Mouse (Mus musculus) mesoderm, embryonic 11.5 days (tissue): ENCODE results near the gene Scyl3.

Source experiments
- DNase-seq: peaks from one replicate; pipeline ENCODE4 v3.0.0-alpha.2; 2012; ENCODE audit warnings: low read depth, low spot score

Scyl3 gene

DNA sequence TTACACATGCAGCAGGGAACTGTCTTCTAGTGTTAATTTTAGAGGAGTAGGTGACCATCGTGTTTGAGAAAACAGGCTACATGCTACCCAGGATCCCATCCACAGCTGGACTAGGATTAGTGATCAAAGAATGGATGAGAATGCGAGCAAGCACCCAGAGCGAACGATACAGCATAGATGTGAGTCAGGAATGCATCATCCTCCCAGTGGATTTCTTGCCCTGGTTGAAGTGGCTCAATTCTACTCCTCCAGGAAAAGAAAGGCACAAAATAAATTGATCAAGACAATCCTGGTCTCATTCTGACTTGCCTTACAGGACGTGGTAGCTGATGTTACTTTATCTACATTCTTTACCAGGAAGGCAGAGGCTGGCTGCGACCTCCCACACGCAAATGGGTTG, at the start of gene Scyl3:
Scyl3 (plus strand) TSS at position 255 of the 400 bp plus-strand sequence.
- DNase-seq: no peak

DNA sequence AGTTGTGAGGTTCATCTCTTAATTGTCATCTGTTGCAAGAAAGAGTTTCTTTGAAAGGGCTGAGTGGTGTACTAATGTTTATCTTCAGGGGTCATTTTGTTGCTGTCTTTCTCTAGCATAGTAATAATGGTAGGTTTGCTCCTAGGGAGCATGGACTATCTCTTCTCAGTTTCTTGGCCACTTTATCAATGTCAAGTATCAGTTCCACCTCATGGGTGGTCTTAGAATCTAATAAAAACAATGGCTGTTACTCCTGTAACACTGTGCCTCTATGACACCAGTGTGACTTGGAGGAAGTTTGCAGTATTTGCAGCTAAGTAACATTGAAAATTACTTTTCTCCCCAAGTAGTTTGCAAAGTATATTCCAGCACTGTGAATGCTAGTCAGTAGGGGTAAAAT, 39.3 kb upstream of the Scyl3 start:
- DNase-seq: no peak

DNA sequence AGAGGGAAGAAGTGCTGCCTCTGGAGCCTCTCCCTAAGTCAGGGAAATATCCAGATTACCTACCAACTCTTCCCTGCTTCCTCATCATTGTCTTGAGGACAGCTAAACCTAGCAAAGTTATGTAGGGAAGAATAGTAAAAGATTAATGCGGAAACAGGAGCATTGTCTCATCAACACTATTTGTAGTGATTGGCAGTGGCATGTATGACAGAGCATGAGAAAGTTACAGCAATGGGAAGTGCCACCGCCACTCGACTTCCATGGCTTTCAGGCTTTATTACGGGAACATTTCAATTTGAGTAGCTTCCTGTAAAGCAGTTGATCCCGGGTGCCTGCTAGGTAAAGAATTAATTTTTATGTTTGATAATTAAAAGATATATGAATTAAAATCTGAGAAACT, 35.6 kb upstream of the Scyl3 start:
- no peak for DNase-seq

DNA sequence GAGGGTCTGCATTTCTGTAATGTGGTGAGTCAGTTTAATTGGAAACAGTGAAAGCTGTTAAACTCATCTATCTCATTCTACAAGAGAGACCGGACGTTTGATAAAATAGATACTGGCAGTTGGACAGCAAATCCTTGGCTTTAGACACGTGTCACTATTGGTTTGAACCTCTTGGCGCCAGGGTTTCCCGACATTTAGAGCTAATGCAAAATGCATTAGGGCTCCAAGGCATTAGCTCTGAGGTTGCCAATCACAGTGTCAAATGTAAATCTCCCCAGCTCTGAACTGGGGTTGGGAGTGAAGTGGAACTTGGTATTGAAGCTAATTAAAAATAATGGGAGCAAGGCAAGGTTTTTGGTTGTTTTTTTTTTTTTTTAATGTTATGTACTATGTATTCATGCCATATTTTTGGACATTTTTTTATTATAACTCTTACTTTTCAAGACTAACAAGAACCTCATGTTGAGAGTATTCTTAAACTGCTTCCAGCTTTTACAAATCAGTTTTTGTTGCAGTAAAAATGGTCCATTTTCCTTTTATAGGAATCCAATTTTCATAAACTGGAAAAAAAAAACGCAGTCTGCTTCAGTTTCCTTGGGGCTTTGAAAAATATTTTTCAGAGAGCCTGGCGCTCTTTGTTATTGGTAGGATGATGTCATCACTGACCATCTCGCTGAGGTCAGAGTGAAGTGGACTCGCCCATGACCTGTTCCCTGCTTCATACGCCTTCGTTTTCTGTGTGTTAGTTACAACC, 34.9 kb upstream of the Scyl3 start:
- DNase-seq: no peak

DNA sequence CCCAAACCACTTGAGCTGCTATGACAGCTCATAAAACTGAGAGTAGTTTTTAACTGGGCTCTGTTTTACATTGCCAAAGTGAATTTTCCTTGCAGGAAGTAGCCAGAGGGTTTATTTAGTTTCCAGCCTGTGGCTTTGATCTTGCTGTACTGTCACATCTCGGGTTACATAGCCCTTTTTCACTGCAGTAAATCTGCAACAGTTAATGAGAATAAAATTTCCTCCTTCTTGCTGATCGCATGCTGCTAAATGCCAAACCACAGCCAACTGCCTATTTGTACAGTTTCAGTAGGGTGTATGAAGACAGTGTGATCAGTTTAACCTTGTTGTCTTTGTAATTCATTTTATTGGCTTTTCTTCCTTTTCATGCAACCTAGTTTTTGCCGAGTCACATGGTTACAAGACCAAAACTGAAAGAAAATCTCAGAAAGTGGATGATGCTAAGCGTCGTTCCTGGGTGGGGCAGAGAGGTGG, 30.6 kb upstream of the Scyl3 start:
- DNase-seq: peak; percentile 52

DNA sequence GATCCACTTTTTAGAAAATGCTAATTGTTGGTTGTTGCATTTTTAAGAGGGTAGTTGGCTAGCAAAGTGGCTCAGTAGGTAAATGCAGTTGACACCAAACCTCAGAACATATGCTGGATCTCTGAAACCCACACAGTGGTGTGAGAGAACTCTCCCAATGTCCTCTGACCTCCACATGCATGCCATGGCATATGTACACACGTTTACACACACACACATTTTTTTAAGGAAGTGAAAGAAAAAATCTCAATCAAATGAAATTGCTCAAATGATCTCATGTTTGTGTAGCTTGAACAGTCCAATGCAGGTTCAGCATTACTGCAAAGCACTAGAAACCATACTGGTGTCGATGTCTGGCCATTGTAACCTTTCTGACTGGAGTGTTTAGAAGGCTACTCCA, 29.3 kb upstream of the Scyl3 start:
- no peak for DNase-seq

DNA sequence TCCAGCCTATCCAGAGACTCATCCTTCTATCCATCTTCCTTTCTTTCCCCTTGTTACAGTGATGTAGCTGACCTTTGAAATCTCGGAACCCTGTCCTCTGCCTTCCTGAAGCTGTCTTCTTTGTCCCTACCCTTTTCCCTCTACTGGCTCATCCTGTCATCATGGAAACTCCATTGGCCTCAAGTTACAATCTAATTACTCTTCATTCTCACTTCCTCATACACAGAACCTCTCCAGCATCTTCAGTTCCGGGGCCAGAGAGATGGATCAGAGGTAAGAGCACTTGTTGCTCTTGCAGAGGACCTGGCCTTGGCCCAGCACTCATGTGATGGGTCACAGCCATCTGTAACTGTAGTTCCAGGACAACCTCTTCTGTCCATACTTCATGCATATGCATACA, 28.7 kb upstream of the Scyl3 start:
- no peak for DNase-seq

DNA sequence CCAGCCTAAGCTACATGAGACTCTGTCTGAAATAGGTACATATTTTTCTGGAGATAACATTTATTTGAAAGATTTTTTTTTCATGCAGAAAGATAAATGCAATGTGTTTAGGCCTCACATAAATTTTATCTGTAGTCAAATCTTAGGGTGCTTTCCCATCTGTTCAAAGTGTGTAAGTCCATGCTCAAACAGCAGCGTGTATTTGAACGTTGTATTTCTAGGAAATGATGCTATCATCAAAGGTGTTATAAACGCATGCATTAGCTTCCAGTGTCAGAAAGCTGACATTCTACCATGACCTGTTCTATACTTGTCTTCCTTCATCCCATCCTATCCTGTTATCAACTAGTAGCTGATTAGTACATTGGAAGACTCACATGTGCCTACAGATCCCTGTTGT, 25.5 kb upstream of the Scyl3 start:
- DNase-seq: no peak

DNA sequence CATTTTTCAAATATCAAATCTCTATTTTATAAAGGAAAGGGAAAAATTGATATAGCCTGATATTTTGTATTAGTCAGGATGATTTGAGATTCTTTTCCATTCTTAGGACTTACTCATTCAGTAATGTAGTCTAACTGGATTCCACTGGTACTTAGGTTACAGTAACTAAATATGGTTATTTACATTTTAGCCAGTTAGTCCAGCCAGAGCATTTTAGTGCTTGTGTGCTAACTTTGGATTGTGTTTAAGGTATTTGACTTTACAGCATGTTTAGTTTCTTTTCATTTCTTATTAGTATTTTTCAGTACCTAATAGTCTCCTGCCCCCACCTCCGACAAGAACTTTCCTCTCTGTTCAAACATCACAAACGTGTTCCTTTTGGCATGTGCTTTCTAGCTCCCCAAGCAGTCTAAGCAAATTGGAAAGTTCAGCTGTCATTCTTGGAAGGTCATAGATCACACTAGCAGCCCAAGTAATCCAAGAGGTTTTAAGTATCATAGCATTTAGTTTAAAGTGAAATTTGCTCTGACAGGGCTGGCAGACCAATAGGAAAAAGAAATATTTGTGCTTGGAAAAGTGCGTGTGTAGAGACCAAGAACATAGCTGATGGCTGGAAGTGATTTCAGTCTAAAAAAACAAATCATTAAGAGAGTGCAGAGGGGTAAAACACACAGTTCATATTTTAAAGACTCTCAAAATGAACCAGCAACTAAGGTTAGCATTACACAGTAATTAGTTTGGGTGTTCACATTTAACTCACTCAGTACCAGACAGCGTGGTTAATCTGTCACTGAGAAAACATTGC, 21.7 kb upstream of the Scyl3 start:
- peak; percentile 15 for DNase-seq

DNA sequence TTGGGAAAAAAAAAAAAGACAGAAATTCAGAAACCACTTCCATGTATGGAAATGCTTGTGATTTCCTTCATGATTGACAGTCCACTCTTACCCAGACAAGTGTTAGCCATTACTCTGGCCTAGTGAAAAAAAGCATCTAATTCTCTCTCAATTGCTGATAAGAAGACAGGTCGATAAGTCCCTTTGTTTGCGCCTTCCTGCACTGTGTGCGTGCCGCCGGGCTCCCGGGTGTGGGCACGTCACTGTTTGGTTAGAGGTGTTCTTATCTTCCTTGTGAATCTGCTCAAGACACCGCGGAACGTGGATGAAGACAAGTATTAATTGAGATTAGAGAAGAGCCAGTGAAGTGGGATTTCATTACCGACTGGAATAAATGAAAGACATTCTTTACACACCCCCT, 20.5 kb upstream of the Scyl3 start:
- DNase-seq: no peak

DNA sequence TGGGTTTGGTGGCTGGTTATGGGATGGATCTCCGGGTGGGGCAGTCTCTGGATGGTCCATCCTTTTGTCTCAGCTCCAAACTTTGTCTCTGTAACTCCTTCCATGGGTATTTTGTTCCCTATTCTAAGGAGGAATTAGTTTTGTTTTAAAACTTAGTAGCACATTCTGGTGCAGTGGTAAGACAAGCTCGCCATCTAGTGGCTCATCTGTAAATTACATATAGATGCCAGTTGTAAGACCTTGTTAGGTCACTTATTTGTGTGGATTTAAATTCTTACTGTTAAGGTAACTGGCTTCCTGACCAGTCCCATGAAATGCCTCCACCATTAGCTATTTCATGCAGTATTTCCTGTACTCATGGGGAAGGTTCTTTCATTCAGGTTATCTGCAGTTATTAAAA, 18.6 kb upstream of the Scyl3 start:
- DNase-seq: peak; percentile 79

DNA sequence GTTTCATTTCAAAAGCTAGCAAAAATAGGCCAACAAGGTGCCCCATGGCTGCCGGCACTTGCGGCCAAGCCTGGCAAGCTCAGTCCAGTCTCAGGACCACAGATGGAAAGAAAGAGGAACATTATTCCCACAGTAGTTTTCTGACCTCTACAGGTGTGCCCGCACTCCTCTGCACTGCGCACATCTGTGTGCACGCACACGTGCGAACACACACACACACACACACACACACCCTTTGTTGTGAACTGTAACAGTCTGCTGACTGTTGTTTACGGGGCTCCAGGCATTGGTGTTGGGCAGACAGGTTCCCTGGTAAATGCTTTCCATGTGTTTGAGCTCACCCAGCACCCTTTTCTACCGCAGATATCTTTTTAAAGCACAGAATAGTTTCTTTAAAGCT, 18.1 kb upstream of the Scyl3 start:
- no peak for DNase-seq

DNA sequence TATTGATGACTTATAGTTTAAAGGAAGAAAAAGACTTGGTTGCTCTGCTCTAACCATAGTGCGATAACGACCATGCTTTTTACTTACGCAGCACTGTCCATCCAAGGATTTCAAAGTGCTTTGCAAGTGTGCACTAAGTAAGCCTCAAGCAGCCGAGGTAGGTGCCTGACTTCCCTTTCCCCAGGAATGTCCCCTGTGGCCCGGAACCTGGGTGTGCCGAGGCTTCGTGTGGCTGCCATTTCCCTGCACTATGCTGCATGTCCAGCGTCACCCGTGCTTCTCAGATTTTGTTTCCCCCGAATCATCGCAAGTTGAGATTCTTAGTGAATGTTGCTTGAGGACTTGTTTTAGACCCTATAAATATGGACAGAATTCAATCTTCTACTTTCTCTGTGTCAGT, 16.9 kb upstream of the Scyl3 start:
- DNase-seq: no peak

DNA sequence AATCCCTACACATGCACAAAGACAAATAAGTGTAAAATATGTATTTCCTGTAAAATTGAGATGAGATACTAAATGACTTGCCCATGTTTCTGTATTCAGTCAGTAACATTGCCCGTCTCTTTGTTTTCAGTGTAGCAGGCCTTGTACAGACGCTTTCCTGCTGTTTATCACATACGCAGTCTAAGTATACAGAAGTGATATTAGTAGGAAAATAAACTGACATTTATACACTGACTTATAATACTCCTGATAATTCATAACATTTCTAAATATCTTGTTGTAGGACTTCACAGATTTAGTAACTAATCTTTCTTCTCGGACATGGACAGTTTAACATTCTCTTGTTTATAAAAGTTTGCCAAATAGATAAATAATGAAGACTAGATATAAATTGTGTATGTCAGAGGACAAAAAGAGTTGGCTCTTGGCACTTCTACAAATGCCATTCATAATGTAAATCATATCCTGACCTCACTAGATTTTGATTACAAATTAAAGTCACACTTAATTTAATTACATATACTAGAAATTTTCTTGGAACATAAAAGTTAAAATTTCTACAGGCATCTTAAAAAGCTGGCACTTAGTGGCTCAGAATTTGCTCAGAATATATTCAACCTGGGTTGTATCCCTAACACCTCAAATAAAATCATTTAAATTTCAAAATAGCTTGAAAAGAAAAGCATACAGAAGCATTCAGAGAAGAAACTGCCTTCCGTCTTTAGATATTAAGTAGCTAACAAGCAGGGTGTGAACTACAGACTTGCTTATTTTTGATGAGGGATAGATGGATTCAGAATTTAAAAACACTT, 11.3 kb upstream of the Scyl3 start:
- DNase-seq: no peak

DNA sequence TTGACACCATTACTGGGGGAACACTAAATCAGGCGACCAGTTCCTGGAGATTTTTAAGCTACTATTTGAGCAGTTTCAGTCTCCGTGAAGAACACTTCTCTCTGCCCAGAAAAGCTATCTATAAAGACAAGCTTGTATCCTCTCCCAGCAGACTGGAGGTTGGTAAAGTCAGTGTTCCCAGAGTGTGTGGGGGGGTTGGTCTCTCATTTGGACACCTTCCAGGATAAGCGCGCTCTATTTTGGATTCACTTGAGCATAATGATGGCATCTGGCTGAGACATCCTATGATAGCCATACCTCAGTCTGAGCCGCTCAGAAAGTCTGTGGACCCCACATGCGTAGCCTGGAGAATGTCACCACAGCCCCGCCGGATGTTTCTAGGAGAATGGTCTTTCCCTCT, 4.8 kb upstream of the Scyl3 start:
- no peak for DNase-seq

DNA sequence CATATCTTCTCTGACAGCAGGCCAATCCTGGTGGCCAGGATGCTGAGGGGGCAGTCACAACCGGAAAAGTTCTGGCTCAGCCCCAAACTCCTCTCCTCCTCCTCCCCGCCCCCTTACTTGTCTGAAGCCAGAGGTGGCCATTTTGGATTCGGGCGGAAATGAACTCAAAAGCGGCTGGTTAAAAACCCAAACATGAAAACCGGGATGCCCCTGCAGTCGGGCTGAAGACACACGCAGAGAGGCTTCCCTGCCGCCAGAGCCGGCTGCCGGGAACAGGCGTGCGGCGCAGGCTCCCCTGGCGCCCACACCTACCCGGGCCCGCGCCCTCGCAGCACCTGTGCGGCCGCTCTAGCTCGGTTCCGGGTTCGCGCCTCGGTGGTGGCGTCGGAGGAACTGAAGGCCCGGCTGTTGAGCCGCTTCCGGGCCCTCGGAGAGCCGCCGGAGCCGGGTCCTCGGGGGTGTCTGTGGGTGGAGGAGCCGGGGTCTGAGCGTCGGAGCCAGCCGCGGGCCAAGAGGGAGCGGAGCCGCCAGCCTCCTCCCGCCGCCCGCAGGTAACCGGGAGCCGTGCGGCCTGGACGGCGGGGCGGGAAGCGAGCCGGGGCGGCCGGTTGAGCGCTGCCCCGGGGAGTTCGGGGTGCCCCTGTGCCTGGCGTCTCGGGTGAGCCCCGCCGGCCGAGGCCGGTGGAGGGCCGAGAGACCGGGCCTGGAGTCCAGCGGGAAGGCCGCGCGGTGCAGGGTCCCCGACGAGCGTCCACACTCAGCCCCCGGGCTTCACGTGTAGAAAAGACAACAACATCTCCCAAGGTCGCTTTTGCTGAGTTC, 947 bp downstream of the Scyl3 start:
- peak; percentile 93 for DNase-seq

DNA sequence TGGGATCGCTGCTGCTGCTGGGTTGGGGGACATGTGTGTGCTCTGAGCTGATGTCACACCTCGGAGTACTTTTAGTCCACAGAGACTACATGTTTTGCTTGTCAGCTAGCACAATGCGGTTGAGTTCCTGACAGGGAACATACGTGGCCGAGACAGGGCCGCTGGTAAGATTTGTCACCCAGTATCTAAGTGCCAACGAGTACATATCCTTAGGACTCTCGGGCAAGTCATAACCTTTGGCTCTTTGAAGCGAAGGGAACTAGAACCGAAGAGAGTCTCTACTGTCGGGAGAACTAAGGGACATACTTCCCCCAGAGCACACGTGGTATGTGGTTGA, 1.5 kb downstream of the Scyl3 start:
- DNase-seq: peak; percentile 16

DNA sequence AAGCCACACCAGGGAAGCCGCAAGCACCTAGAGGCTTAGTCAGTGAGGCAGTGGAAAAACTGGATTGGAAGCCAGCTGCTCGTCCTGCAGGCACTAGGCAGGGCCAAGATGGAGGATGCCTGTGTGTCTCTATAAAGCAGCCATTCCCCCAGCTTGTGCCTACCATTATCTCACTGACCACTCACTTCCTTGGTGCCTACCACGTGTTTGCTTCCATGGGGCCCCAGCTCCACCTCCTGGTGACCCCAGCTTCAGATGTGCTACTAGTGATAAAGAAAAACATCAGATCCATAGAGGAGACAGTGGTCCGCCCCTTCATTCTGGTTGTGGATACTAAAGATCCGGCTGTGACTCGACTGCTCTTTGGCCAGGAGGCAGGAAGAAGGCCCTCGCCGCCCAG, 2.9 kb downstream of the Scyl3 start:
- DNase-seq: no peak

DNA sequence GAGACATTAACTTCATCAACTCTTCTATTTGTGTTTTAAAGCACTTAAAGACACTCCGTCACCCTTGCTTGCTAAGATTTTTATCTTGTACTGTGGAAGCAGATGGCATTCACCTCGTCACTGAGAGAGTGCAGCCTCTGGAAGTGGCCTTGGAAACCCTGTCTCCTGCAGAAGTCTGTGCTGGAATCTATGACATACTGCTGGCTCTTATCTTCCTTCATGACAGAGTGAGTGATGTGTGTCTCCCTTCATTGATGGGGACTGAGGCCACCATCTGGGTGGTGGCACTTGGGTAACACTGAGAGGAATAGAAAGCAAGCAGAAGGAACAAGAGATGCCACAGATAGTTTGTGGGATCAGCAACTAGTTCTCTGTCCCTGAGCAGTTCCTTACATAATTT, 5.7 kb downstream of the Scyl3 start:
- DNase-seq: no peak

DNA sequence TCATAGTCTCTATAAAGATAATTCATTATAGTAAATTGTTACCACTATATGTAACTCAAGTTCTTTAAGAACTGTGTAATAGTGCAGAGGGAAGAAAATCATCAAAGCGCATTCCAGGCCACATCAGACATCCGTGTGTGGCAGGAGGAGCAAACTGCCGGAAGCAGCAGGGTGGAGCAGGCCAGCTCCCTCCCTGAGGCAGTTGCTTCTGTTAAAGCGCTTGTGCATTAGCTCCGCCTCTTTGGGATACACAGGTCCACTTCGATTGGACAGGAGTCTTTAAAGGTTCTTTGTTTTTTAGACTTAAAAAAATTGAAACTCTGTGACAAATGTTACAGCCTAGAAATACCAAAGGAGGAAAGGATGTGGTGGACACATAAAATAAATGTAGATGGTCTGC, 13.2 kb downstream of the Scyl3 start:
- no peak for DNase-seq

DNA sequence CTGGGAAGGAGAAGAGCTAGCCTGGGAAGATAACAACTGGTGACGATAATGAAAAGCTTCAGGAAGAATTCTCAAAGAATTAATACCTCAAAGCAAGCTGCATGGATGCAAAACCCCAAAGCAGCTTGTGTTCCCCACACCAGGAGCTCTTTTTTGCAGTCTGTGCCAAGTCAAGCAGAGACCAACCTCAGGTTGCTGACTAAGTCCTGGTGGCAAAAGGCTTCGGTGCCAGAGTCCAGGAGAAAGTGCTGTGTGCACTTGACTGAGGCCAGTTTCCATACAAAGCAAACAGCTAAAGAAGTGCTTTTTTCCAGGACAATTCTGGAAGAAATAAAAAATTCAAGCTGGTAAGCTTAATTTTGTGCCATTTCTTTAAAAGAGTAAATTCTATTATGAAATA, 24.5 kb downstream of the Scyl3 start:
- no peak for DNase-seq

DNA sequence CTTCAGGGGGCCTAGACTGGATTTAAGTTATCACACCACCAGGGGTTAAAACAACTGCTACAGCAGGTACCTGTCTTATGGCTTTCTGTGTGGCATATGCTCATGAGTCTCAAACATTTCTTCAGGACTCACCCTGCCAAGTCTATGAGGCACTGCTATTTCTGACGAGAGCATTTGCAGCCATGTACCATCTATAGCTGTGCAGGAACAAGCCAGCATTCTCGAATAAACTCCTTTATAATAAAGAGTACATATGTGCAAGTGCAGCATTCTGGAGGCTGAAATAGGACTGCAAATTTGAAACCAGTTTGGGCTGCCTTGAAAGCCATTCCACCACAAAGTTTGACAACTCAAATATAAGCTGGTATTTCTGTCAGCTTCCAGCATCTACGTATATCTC, 29.1 kb downstream of the Scyl3 start:
- DNase-seq: no peak
